Mouse (Mus musculus): Measurements from ENCODE around the gene Mrpl51.
"Not testable (repeated sequence)": the region's sequence is repeated elsewhere in the genome, so short reads cannot be mapped to it uniquely, and the experiment has no call there.

Gene Mrpl51

GRCm38 (mm10) chr6:125159773-125160557, 31.6 kb upstream of the Mrpl51 start:
- DNase-seq (ENCODE audit: low spot score in 2 of 2), result no peak

GRCm38 (mm10) chr6:125160558-125160853, 31.1 kb upstream of the Mrpl51 start:
- no peak for DNase-seq (ENCODE audit: low spot score in 2 of 2)

GRCm38 (mm10) chr6:125160854-125161760, 30.5 kb upstream of the Mrpl51 start:
- no peak for DNase-seq (ENCODE audit: low spot score in 2 of 2)

GRCm38 (mm10) chr6:125161971-125162370, 29.6 kb upstream of the Mrpl51 start:
- peak; percentile 60 to 85 for DNase-seq (ENCODE audit: low spot score in 2 of 2)

- not testable (repeated sequence) for DNase-seq (ENCODE audit: low spot score in 2 of 2)
Observed at GRCm38 (mm10) chr6:125162615-125163305, 28.8 kb upstream of the Mrpl51 start.

DNA sequence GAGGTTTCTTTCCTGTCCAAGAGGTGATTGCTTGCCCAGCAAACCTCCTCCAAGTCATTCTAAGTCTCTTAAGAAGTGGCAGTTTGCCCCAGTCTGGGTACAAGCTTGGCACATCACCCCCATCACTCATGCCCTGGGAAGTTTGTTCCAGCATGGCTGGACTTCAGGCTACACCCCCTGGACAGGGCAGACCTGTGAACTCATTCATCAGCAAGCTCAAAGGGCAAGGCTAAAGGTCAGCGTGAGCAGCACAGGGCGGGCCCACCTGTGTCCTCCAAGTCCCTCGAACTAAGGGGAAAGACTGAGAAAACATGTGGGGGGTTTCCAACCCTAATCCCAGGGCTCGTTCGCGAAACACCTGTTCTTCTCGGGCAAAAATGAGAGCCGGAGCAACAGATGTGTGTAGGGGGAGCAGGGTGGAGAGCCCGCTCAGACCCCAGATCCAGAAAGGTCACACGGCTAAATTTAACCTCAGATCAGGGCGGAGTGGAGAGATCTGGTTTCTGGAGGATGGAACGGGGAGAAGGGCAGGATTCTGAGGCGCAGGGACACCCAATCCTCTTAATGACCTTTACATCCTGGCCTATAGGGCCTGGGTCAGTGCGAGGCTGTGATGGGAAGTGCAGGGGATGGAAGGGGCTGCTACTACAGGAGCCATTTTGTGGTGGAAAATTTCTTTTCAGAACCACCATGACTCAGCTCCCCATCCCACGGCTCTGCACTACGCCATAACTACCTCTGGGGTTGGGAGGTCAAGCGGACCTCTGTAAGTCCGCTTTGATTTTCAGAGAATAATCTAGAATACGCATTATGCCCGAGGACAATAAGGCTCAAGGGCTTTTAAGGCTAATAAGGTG, 27.6 kb upstream of the Mrpl51 start:
- no peak for DNase-seq (ENCODE audit: low spot score in 2 of 2)

DNA sequence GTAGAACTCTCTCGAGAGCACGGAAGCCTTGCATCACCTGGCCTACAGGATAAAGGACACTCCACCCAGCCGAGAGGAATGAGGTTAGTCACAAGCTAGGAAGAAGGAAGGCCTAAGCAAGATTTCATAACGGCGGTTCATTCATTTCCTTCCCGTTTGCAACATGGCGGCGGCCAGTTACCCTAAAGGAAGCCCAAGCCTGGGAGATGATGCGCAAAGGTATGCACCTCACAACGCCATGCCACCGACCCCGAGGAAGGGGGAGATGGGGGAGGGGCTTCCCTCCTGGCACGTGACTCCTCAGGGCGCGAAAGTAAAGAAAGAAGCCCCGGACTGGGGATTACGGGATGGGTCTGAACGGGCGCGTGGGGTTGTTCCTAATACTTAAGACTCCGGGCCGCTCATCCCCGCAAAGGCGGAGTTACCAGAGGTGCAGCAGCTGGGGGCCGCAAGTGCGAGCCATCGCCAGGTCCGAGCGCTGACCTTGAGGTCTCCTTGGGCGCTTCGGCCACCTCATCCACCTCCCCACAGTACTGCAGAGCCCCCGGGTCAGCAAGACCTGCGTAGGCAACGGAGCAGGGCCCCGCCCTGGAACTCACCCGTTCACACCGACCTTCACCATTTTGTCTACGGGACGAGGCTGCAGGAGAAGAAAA, 26.8 kb upstream of the Mrpl51 start:
- DNase-seq (ENCODE audit: low spot score in 2 of 2), result peak; percentile 65 to 72

DNA sequence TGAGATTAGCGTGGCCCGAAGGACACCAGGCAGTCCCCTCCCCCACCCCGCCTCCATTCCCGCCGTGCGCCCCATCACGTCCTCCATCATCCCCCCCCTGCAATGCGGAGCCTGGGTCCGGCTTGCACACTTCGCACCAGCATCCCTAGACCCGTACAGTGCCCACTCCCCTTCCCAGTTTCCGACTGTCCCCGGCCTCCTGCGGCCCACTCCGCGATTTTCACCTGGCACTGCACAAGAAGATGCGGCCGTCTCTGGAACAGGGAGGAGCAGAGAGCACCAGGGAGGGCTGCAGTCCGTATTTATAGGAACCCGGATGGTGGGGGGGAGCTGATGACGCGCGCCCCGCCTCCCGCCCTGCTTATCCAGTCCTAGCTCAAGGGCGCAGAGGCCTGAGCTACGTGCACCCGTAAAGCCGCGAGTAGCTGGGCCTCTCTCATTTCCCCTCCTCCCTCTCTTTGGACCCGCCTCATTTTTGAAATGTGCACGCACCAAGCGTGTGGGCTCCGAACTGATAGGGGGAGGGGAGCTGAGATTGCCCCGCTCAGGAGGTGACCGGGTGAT, 26.2 kb upstream of the Mrpl51 start:
- DNase-seq (ENCODE audit: low spot score in 2 of 2), result peak; percentile 86 to 95

DNA sequence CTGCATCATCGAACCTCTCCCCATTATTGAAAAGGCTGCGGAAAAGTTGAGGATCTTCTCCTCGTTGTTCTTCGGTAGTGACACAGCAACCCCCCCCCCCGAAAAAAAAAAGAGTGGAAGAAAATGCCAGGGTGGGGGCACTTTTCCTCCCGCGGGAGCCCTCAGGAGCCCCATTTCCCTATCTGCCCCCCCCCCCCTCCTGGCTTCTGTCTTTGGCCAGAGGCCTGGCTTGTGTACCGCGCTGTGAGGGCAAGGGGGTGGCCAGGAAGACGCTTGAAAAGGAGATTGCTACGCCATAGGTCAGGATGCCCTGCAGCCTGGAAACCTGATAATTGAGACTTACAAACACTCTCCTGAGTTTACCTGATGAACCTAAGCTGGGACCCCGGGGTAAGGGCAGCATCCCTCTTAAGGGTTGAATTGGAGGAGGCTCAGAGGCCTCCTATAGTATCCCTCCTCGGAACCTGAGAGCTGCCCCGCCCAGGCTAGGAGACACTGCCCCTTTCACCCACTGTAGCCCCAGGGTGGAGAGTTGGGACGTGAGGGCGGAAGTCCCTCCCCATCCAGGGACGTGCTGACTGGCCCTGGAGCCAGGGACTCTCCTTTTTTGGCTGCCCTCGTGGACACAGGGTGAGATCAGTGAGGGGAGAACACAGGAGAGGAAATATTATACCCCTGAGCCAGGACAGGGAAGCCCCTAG, 25.4 kb upstream of the Mrpl51 start, which contains the start of gene Gapdh:
TSS of gene Gapdh (minus strand) at position 417 of the 701 bp plus-strand sequence.
- DNase-seq (ENCODE audit: low spot score in 2 of 2), result peak in 1 of 2 experiments; percentile 61

- DNase-seq (ENCODE audit: low spot score in 2 of 2), result no peak
Observed at GRCm38 (mm10) chr6:125166861-125167650, 24.5 kb upstream of the Mrpl51 start.

- no peak for DNase-seq (ENCODE audit: low spot score in 2 of 2)
Observed at GRCm38 (mm10) chr6:125168086-125168485, 23.5 kb upstream of the Mrpl51 start.

GRCm38 (mm10) chr6:125170194-125170593, 21.4 kb upstream of the Mrpl51 start:
- no peak for DNase-seq (ENCODE audit: low spot score in 2 of 2)

DNA sequence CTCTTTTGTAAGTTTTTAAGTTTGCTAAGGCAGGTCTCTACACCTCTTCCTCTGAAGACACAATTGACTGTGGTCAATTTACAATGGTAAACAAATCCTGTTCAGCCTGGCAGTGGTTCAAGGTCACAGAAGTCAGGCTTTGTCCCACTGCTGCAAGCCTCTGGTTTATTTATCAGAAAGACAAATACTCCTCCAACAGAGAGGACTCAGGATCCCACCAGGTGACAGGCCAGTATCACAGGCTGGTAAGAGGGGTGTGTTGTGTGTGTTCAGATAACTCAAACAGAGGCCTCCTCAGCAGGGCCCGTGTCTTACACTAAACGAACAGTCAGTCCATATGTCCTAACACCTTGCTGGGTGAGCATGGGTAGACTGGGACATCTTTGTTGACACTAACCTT, 19.1 kb upstream of the Mrpl51 start:
- no peak for DNase-seq (ENCODE audit: low spot score in 2 of 2)

- DNase-seq (ENCODE audit: low spot score in 2 of 2), result no peak
Observed at GRCm38 (mm10) chr6:125173256-125173655, 18.3 kb upstream of the Mrpl51 start.

DNA sequence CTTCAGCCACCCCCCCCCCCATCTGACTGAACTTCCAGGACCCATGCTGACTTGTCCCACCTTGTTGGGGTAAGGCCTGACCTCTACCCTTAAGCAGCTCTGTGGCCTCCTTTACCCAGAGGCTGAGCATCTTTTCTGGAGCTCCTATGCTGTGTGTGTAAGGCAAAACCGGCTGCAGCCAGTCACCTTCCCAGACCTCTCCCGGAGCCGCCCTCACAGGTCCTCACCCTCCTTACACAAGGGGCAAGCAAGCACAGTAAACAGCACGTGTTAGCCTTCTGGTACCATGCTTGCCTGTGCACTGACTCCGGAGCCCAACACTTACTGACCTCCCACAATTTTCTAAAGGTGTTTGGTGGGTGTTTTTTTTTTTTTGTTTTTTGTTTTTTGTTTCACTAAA, 16.1 kb upstream of the Mrpl51 start:
- DNase-seq (ENCODE audit: low spot score in 2 of 2), result no peak

GRCm38 (mm10) chr6:125179601-125180000, 12.0 kb upstream of the Mrpl51 start:
- DNase-seq (ENCODE audit: low spot score in 2 of 2), result no peak

DNA sequence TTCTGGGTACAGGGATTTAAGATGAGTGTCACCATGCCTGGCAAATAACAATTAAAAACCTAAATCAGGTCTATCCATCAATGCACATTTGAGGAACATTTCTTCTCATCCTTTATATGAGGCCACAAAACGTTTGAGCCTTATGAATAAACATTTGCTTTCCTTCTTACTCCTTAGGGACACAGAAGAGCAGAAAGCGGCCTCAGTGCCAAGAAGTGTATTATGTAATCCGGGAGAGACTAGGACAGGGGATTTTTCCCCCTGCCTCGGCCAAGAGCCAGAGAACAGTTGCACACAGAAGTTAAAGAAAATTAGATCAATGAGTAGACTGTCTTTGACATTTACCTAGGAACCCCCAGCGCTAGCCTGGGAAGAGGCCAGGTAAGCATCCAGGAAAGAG, 9.5 kb upstream of the Mrpl51 start:
- no peak for DNase-seq (ENCODE audit: low spot score in 2 of 2)

GRCm38 (mm10) chr6:125186203-125186602, 5.4 kb upstream of the Mrpl51 start:
- DNase-seq (ENCODE audit: low spot score in 2 of 2), result no peak

DNA sequence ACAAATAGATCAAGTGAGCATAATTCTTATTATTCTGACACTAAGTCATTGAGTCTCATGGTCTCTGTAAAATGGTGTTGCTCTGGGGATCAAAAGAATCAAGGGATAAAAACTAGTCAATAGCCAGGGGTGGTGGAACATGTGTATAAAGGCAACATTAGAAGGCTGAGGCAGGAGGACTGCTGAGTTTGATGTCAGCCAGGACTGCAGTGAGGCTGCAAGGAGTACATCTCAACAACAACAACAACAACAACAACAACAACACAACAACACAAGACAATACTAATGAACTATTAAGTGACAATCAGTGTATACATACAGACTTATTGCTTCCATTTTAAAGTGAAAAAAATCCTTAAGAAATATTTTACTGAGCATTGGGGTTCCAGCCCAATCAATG, 785 bp upstream of the Mrpl51 start:
- no peak for DNase-seq (ENCODE audit: low spot score in 2 of 2)
